Mouse (Mus musculus): ENCODE data around the gene Bcs1l. TPM values are rescaled to one million over a fixed set of nuclear protein-coding genes. Genes with fewer than 3 reads are reported as not detected.

Bcs1l gene
- 10 to 100 TPM; 20.3 to 24.9 TPM for total RNA-seq (2021)

DNA sequence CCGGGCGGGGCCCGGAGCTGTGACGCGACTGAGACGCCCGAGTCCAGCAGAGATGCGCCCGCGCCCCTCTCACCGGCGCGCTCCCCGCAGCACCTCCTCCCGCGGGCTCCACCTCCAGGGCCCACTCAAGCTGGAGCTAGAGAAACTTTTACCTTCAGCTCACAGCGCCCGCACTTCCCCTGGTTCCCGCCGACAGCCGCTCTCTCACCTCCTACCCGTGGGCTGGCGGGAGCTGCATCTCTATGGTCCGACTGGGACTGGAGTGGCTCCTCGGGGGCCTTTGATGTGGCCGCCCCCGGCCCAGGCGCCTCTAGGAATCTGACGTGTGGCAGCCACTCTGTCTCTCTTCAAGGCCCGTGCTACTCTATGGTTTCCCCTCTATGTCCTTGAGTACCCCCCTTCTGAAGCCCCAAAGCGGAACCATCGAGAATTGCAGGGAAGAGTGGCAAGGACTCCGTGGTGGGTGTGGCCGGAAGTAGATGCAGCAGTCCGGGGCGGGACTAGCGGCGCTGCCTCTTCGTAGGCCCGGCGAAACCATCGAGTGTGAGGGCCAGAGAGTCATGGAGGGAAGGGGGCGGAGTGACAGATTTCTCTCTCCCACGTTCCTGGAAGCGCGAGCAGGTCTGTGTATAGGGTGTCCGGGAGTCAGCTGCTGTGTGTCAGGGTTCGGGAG lies at the start of gene Bcs1l, which contains the start of gene Zfp142:
Gene Bcs1l (plus strand): TSS at position 517 of the 673 bp plus-strand sequence.
Gene Zfp142 (minus strand): TSS at position 474 of the 673 bp plus-strand sequence.
- peak; percentile 99 to 100 for DNase-seq
- intact Hi-C loops (cut with DNase I), result loop anchor here (5.0 kb wide), 1 partner anchor 81 kb away; the partner anchor contains the start of gene Cnot9

DNA sequence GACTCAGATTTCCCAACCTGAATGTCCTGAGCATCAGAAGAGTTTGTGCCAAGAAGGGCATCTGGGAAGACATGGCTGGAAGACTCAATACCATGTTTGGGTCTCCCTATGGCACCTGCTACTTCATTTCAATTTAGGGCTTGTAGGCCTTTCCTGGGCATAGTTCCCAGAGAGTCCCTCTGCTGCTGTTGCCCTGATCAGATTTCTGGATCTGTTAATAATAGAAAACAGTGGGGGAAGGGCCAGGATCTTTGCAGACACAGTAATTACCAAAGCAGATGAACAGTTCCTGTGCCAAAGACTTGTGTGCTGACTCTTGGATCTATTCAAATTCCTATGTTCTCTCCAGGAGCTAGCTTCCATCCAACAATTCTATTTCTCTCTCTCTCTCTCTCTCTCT lies 49.4 kb upstream of the Bcs1l start:
- intact Hi-C loops (cut with DNase I), result no loop called here
- peak; percentile 2 to 7 for DNase-seq

DNA sequence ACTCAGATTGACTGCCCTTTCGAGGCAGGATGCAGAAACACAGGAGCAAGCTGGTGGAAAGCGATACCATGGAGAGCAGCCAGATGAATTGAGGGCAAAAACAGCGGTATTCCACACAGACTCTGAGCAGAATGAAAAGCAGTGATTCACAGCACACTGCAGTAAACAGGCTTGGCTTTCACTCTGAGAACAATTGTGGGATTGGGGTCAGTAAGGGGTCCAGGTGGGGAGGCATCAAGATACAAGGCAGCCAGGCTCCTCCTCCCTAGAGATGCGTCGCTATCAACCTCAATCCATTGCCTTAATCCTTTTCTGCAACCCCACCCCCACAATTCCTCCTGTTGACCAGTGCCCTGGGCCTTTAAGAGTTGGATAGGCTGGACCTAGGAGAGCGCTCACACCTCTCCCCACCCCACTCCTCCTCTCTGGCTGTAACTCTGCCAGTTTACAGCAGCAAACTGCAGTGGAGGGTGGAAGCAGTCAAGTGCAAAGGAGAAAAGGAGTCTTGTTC lies 45.6 kb upstream of the Bcs1l start, which contains the start of gene Plcd4:
Gene Plcd4 (plus strand): TSS at position 438 of the 511 bp plus-strand sequence.
- intact Hi-C loops (cut with DNase I), result no loop called here
- peak; percentile 3 for DNase-seq

DNA sequence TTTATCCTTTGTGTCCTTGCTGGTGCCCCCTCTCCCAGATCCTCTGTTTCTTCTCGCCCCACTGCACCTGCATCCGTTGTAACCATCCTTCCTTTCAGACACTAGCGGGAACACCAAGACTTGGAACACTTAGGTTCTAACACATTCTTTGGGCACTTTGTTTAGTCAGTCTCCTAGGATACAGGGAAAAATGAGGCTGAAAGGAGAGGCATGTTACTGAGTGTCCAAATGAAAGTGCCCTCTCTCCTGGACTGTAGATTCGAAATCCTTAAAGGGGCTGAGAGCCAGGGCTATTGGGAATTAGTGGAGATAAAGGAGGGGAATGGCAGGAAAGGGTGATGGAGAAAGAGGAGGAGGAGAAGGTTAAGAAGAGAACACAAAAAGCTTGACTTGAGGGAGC lies 43.9 kb upstream of the Bcs1l start, which contains the start of gene Usp37:
Gene Usp37 (minus strand): TSS at position 101 of the 400 bp plus-strand sequence.
- intact Hi-C loops (cut with DNase I), result no loop called here
- DNase-seq, result no peak

DNA sequence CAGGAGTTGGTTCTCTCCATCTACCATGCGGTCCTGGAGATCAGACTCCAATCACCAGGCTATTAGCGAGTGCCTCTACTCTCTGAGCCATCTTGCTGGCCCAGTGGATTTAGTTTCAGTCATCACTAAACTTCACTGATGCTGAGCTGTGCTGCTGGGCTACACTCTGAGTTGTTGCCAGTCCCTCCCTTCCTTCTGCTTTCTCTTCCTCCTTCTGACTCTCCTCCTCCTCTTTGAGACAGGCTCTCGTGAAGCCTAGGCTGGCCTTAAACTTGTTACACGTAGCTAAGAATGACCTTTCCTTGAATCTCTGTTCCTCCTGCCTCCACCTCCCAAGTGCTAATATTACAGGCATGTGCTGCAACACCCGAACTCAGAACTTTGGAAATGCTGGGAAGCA lies 29.0 kb upstream of the Bcs1l start:
- intact Hi-C loops (cut with DNase I), result no loop called here
- DNase-seq, result no peak

DNA sequence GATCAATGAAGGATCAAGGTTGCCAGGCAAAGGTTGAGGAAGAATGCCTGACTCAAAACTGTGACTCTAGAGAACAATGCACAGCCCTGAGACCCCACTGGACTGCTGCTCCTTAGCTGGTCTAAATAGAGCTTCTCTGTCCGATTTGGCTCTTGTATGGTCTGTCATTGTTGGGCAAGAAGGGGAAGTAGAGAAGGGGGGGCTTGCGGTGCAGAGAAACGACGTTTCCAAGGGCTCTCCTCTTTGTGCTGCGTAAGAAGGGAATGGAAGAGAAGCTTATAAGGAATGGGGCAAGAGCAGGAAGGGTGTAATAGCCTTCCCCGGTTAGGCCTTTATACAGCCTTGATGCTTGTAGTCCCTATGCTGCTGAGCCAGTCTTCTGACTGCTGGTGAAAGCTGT lies 22.3 kb upstream of the Bcs1l start:
- intact Hi-C loops (cut with DNase I), result no loop called here

DNA sequence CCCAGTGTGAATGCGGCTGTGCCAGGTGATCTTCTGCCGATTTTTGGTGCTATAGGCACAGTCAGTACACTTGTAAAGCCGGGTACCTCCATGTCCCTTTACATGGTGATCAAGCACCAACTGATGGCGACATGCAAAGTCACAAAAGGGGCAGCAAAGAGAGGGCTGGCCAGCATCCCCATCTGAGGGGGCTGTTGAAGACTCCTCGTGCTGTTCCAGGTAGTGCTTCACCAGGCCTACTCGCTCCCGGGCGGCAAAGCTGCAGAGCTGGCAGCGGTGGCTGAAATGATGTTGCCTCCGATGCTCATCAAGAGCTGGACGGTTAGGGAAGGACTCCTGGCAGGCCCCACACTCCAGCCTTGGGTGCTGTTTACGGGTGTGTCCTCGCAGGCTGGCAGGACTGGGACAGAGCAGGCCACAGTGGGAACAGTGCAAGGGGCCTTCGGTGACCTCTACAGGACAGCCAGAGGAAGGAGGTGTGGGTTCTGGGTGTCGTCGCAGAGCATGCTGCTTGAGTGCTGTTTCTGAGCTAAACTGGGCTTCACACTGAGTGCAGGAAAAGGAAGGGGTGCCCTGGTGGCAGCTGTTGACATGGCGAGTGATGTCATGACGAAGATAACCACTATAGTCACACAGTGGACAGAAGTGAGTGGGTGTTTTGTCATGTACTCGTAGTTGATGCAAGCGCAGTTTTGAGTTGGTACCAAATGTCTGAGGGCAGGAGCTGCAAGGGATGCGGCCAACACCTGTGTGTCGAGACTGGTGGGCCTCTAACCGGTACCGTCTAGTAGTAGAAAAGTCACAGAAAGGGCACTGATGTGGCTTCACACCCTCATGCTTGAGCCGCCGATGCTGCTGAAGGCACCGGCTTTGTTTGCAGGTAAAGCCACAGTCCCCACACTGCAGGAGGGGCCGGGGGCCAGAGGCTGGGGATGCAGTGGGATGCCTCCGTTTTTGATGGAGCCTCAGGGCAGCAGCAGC lies 18.1 kb upstream of the Bcs1l start:
- DNase-seq, result no peak
- intact Hi-C loops (cut with DNase I), result loop anchor here (5.0 kb wide), 1 partner anchor 108 kb away; no protein-coding TSS in a partner anchor

More for the DNA sequence above, 22.3 kb upstream of the Bcs1l start:
- DNase-seq, result no peak

DNA sequence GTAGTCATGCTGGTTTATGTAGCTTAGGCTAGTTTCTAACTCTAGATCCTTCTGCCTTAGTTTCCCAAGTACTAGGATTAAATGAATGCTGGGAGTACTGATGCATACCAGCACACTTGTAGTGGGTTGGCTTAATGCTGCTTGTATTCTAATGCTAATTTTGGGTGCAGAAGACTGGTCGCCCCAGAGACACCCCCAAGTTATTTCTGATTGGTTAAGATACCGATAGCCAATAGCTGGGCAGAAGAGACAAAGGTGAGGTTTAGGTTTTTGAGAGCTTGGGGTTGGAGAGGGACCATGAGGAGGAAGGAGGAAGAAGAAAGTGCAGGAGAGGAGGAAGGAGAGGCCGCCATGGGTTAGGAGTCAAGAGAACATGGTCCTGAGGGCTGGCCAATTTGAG lies 5.5 kb upstream of the Bcs1l start:
- intact Hi-C loops (cut with DNase I), result no loop called here
- DNase-seq, result no peak

DNA sequence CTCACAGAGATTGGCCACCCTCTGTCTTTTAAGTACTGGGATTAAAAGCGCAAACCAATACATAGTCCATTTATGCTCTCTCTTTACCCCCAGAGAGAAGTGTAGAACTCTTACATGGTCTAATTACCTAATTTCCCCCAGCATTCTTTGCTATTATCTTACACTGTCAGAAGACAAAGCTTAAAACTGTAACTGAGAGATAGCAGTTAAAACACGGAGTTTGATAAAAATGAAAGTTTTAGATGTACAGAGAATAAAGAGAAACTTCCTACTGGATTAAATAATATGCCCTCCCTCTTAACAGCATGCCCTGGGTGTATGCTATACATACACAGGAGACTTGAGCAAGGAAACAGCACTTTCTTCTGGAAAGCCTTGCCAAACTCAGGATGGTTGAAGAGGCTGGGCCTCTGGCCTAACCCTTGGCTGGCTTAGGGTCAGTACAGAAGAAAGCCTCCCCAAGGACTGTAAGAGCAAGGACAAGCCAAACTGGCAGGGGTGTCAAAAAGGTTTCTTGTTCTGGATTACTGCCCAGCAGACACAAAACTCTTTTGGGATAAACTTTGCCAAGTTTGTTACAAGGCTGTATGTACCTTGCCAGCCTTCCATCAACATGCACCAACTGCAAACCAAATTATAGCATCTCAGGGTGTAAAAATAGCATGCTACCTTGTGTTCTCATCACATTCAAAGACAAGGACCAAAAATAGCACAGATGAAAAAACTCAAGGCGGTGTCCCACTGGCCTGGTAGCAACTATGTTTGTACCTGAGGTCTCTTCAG lies 3.3 kb upstream of the Bcs1l start:
- peak; percentile 49 to 58 for DNase-seq
- intact Hi-C loops (cut with DNase I), result loop anchor here (5.0 kb wide), 1 partner anchor 78 kb away; the partner anchor contains the start of gene Cnot9

DNA sequence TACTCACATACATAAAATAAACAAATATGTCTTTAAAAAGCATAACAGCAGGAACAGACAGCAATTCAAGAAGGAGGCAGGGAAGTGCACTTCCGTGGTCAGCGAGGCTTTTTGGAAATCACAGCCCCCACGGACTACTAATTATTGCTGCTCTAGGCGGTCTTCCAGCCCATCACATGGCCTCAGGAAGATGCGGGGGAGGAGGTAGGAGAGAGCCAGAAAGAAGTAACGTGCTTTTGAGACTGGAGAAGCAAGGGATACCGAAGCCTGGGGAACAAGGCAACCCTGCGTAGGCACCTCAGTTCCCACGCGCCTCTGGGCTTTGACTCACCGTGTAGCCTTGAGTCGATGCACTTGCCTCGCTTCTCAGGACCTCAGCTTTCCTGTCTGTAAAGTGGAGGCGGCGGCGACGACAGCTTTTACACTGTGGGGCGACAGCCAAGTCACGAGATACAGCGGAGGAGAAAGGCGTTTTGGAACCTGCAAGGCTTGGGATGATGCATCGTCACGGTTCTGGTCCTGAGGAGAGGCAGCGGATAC lies 786 bp upstream of the Bcs1l start:
- intact Hi-C loops (cut with DNase I), result loop anchor here (5.0 kb wide), 1 partner anchor 80 kb away; the partner anchor contains the start of gene Cnot9
- no peak for DNase-seq

DNA sequence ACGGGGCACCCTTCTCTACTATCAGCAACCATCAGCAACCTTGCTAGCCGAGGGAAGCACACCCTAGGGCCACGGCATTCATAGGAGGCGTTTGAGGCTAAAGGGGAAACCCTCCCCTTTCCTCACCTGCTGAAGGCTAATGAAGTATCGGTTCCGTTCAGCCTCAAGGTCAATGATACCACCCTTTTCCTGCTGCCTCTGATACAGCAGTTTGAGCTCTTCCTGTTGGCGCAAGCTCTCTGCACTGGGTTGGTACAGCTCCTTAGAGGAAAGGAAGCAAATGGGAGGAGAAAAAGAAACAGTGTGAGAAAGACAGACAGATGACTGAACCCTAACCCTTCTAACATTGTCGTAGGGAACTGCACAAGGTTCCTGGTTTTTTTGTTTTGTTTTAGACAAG lies 6.3 kb downstream of the Bcs1l start:
- DNase-seq, result no peak
- intact Hi-C loops (cut with DNase I), result no loop called here

DNA sequence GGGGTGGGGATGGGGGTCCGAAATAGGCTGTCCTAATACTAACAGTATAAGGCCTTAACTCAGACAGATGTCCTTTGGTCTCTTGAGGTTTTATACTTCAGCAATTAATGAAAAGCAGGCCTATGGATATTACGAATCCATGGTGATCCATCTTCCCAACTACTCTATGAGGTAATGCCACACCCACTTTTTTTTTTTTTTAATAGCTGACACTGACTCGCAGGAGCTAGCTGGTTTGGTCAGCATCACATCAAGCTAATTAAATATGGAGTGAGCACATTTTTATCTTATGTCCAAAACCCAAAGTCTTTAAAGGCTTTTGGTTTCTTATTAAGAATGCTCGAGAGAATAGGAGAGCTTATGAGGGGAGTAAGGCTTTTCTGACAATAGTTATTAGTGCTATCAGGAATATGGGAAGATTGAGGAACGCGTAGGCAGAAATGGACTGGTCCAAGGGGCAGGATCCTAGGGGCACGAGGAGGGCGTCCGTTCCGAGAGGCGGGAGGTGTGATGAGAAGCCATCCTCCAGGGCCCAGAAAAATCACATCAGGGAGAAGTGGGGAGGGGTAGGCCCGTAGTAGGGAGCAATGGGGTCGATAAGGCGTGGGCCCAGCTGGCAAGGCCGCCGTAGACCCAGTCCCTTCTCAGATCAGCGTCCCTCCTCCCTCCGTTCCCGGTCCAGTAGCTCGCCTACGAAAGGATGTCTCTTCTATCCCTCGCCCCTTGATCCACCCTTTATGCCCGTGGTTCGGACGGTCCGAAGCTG lies 12.6 kb downstream of the Bcs1l start:
- no peak for DNase-seq
- intact Hi-C loops (cut with DNase I), result no loop called here

DNA sequence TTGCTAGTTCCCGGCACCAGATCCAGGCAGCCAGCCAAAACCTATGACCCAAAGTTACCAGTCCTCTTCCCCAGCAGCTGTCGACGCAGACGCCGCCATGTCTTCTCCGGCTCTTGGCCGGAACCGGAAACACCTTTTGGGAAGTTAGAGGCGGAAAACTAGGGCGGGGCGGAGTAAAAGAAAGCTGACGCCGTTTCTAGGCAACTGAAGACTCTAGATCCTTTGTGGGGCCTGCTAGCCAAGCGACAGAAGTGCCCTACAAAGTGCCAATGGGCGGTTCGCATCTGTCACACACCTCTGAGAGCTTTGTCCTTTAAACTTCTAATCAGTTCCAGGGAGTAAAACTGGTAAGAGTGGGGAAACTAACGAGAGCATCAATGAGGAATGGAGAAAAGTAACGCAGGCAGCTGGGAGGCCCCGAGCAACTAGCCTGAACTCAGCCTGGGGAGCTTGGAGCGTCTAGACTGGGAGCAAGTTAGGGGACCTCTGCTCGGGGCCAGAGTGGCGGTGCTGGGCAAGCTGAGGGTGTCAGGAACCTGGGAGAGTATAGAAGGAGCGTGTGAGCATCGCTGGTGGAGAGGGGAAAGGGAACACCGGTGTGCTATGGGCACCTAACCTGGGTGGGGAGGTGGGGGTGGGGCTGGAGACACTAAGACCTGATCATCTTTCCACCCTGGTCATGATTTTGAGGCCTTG lies 13.3 kb downstream of the Bcs1l start, which contains the start of the genes Rnf25 and Stk36:
Gene Rnf25 (minus strand): TSS at position 131 of the 696 bp plus-strand sequence.
Gene Stk36 (plus strand): TSS at position 179 of the 696 bp plus-strand sequence.
- intact Hi-C loops (cut with DNase I), result no loop called here
- DNase-seq, result peak; percentile 90 to 91

DNA sequence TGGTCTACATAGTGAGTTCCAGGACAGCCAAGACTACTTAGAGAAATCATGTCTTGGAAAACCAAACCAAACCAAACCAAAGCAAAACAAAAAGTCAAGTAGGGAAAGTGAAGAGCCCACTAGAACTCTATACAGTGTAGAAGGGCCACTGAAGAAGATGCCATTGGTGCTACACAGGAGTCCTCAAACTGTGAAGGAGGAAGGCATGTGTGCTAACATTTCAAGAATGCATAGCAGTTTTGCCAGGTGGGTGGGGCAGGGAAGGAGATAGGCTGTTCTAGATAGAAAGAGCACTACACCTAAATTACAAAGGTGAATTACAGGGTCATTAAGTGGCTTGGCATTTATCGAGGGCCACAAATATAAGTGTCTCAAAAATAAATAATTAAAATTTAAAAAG lies 36.1 kb downstream of the Bcs1l start:
- no peak for DNase-seq
- intact Hi-C loops (cut with DNase I), result no loop called here

DNA sequence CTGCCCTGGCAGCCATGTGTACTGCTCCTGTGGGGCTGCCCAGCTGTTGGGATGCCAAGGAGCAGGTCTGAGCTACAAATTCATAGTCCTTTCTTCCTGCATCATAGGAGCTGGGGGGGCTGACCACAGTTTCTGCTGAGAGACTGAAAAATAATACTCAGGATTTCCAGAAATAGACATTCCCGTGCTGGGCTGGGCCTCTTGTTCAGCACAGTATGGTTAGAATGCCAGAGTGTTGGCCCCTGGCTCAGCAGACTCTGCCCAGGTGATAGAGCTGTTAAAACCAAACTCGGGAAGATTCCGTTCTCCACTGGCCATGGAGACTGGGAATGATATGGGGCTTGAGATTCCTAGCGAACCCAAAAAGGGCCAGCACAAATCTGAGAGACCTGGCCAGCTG lies 38.0 kb downstream of the Bcs1l start:
- no peak for DNase-seq
- intact Hi-C loops (cut with DNase I), result no loop called here

DNA sequence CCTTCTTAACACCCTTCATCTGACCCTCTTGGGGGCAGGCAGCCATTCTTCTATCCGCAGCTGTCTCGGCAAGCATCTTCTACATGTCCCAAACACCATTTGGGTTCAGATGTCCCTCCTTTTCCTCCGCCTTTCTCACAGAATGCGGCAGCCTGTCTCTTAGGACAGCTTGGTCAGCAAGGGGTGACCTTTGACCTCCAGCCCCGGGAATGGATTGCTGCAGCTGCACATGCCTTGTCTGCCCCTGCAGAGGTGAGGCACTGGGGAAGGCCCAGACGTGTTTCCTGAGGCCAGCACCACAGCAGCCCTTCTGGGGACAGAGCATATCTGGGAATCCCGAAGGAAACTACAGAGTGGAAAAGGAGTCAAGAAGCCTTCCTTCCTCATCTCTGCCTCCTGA lies 39.9 kb downstream of the Bcs1l start:
- intact Hi-C loops (cut with DNase I), result no loop called here
- no peak for DNase-seq

DNA sequence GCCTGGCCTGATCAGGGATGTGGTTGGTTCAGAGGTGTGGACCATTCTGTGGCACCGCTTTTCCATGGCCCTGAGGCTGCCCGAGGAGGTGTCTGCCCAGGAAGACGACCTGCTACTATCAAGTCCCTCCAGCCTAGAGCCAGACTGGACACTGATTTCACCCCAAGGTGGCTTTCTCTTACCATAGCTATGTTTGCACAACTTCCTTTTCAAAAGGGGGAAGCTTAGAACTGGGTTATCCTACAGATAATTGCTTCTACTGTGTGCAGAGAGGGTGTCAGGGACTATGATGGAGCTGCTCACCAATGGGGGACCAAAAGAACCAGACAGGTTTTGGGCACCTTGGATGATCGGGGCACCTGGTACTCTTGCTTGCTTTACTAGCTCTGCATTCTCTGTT lies 44.6 kb downstream of the Bcs1l start:
- intact Hi-C loops (cut with DNase I), result no loop called here

More for the DNA sequence above, 44.6 kb downstream of the Bcs1l start:
- DNase-seq, result no peak

All from heart, postnatal 10 days (tissue).